Mouse (Mus musculus) thymus, adult 2 months (tissue): ENCODE results near the gene Nin.

ENCODE experiments used
- CTCF ChIP-seq: fragments of 200-500 bp; IDR thresholded peaks from 2 replicates; pipeline ENCODE4 v1.5.1; 2012; ENCODE audit warnings: mild to moderate bottlenecking, control low read depth, low read length, moderate library complexity, borderline replicate concordance; ENCODE audit not compliant: control insufficient read depth, poor library complexity, insufficient read depth; ENCODE audit errors: extremely low read depth
- POLR2A ChIP-seq: fragments of 200-500 bp; IDR thresholded peaks from 2 replicates; pipeline ENCODE4 v1.6.1; 2012; ENCODE audit warnings: mild to moderate bottlenecking, low read length, control low read depth, moderate library complexity; ENCODE audit not compliant: control insufficient read depth, poor library complexity, insufficient read depth; ENCODE audit errors: extremely low read depth

GRCm38 (mm10) chr12:70070888-70071287, 42.6 kb downstream of the Nin start:
- TF ChIP-seq CTCF = no peak
- TF ChIP-seq POLR2A = no peak
